Mouse (Mus musculus): ENCODE results near the gene Cacna1c.

Gene Cacna1c

GRCm38 (mm10) chr6:118630006-118630405 is 566.2 kb downstream of the Cacna1c start:
- H3K27me3 ChIP-seq (ENCODE audit: insufficient read depth, low read length) = peaks cover 5% of the 10 kb centered on the region; the same call in 1 of the 2 replicates
- TF ChIP-seq CTCF (conservative IDR thresholded peaks at IDR 0.05; ENCODE audit: low read length) (no peak), POU5F1 (IDR thresholded peaks at IDR 0.05; ENCODE audit: borderline replicate concordance, low read length) (no peak), NANOG (IDR thresholded peaks at IDR 0.05; ENCODE audit: borderline replicate concordance, low read length) (no peak)
- no peaks in the 10 kb centered on the region for H3K9me3 ChIP-seq (ENCODE audit: low read length)
- H3K36me3 ChIP-seq (ENCODE audit: insufficient read depth, low read length) = no peaks in the 10 kb centered on the region
- H3K4me1 ChIP-seq (replicated peaks; ENCODE audit: low read depth, low read length) = peaks cover 3% of the 10 kb centered on the region
- no peak overlapping the region for H3K4me3 ChIP-seq (replicated peaks; ENCODE audit: low read length)

- H3K4me3 ChIP-seq (replicated peaks; ENCODE audit: low read length) = no peak overlapping the region
- H3K4me1 ChIP-seq (replicated peaks; ENCODE audit: low read depth, low read length) = peaks cover 9% of the 10 kb centered on the region
- no peaks in the 10 kb centered on the region for H3K36me3 ChIP-seq (ENCODE audit: insufficient read depth, low read length)
- no peak for TF ChIP-seq NANOG (IDR thresholded peaks at IDR 0.05; ENCODE audit: borderline replicate concordance, low read length)
- TF ChIP-seq POU5F1 (IDR thresholded peaks at IDR 0.05; ENCODE audit: borderline replicate concordance, low read length) = no peak
- TF ChIP-seq CTCF (conservative IDR thresholded peaks at IDR 0.05; ENCODE audit: low read length) = peak; percentile 31
- no peaks in the 10 kb centered on the region for H3K9me3 ChIP-seq (ENCODE audit: low read length)
- no peaks in the 10 kb centered on the region; the same call in 1 of the 2 replicates for H3K27me3 ChIP-seq (ENCODE audit: insufficient read depth, low read length)
Observed at GRCm38 (mm10) chr6:118626246-118626645, 570.0 kb downstream of the Cacna1c start.

- no peak for TF ChIP-seq CTCF (conservative IDR thresholded peaks at IDR 0.05; ENCODE audit: low read length)
- TF ChIP-seq NANOG (IDR thresholded peaks at IDR 0.05; ENCODE audit: borderline replicate concordance, low read length) = no peak
- TF ChIP-seq POU5F1 (IDR thresholded peaks at IDR 0.05; ENCODE audit: borderline replicate concordance, low read length) = no peak
Observed at GRCm38 (mm10) chr6:118623609-118624008, 572.6 kb downstream of the Cacna1c start.

GRCm38 (mm10) chr6:118621866-118622265 is 574.4 kb downstream of the Cacna1c start:
- no peaks in the 10 kb centered on the region for H3K9me3 ChIP-seq (ENCODE audit: low read length)
- peaks cover 9% of the 10 kb centered on the region for H3K4me1 ChIP-seq (replicated peaks; ENCODE audit: low read depth, low read length)
- H3K36me3 ChIP-seq (ENCODE audit: insufficient read depth, low read length) = no peaks in the 10 kb centered on the region
- no peak overlapping the region for H3K4me3 ChIP-seq (replicated peaks; ENCODE audit: low read length)
- TF ChIP-seq POU5F1 (IDR thresholded peaks at IDR 0.05; ENCODE audit: borderline replicate concordance, low read length) (no peak), CTCF (conservative IDR thresholded peaks at IDR 0.05; ENCODE audit: low read length) (no peak), NANOG (IDR thresholded peaks at IDR 0.05; ENCODE audit: borderline replicate concordance, low read length) (no peak)
- no peaks in the 10 kb centered on the region for H3K27me3 ChIP-seq (ENCODE audit: insufficient read depth, low read length)

More at GRCm38 (mm10) chr6:118623609-118624008, 572.6 kb downstream of the Cacna1c start:
- Histone ChIP-seq H3K4me1 (replicated peaks; ENCODE audit: low read depth, low read length) (peaks cover 9% of the 10 kb centered on the region), H3K36me3 (ENCODE audit: insufficient read depth, low read length) (no peaks in the 10 kb centered on the region), H3K27me3 (ENCODE audit: insufficient read depth, low read length) (no peaks in the 10 kb centered on the region; the same call in 1 of the 2 replicates), H3K4me3 (replicated peaks; ENCODE audit: low read length) (no peak overlapping the region), H3K9me3 (ENCODE audit: low read length) (no peaks in the 10 kb centered on the region)

- Histone ChIP-seq H3K36me3 (ENCODE audit: insufficient read depth, low read length) (no peaks in the 10 kb centered on the region), H3K27me3 (ENCODE audit: insufficient read depth, low read length) (no peaks in the 10 kb centered on the region), H3K4me1 (replicated peaks; ENCODE audit: low read depth, low read length) (peaks cover 9% of the 10 kb centered on the region), H3K4me3 (replicated peaks; ENCODE audit: low read length) (no peak overlapping the region), H3K9me3 (ENCODE audit: low read length) (no peaks in the 10 kb centered on the region)
- TF ChIP-seq NANOG (IDR thresholded peaks at IDR 0.05; ENCODE audit: borderline replicate concordance, low read length) (no peak), CTCF (conservative IDR thresholded peaks at IDR 0.05; ENCODE audit: low read length) (no peak), POU5F1 (IDR thresholded peaks at IDR 0.05; ENCODE audit: borderline replicate concordance, low read length) (no peak)
Observed at GRCm38 (mm10) chr6:118621406-118621805, 574.8 kb downstream of the Cacna1c start.

GRCm38 (mm10) chr6:118608906-118609305 is 587.3 kb downstream of the Cacna1c start:
- no peaks in the 10 kb centered on the region for H3K9me3 ChIP-seq (ENCODE audit: low read length)
- H3K36me3 ChIP-seq (ENCODE audit: insufficient read depth, low read length) = no peaks in the 10 kb centered on the region
- H3K4me1 ChIP-seq (replicated peaks; ENCODE audit: low read depth, low read length) = peaks cover 16% of the 10 kb centered on the region
- TF ChIP-seq CTCF (conservative IDR thresholded peaks at IDR 0.05; ENCODE audit: low read length) = no peak
- no peak for TF ChIP-seq NANOG (IDR thresholded peaks at IDR 0.05; ENCODE audit: borderline replicate concordance, low read length)
- no peak for TF ChIP-seq POU5F1 (IDR thresholded peaks at IDR 0.05; ENCODE audit: borderline replicate concordance, low read length)
- no peak overlapping the region for H3K4me3 ChIP-seq (replicated peaks; ENCODE audit: low read length)
- peaks cover 33% of the 10 kb centered on the region for H3K27me3 ChIP-seq (ENCODE audit: insufficient read depth, low read length)

- H3K4me1 ChIP-seq (replicated peaks; ENCODE audit: low read depth, low read length) = peaks cover 15% of the 10 kb centered on the region
- H3K27me3 ChIP-seq (ENCODE audit: insufficient read depth, low read length) = peaks cover 26% of the 10 kb centered on the region
- H3K9me3 ChIP-seq (ENCODE audit: low read length) = peaks cover 19% of the 10 kb centered on the region
- no peak for TF ChIP-seq NANOG (IDR thresholded peaks at IDR 0.05; ENCODE audit: borderline replicate concordance, low read length)
- no peak for TF ChIP-seq POU5F1 (IDR thresholded peaks at IDR 0.05; ENCODE audit: borderline replicate concordance, low read length)
- peak; percentile 54 for TF ChIP-seq CTCF (conservative IDR thresholded peaks at IDR 0.05; ENCODE audit: low read length)
- H3K4me3 ChIP-seq (replicated peaks; ENCODE audit: low read length) = no peak overlapping the region
- H3K36me3 ChIP-seq (ENCODE audit: insufficient read depth, low read length) = no peaks in the 10 kb centered on the region
Observed at GRCm38 (mm10) chr6:118605974-118606373, 590.2 kb downstream of the Cacna1c start.

- Histone ChIP-seq H3K4me1 (replicated peaks; ENCODE audit: low read depth, low read length) (no peaks in the 10 kb centered on the region), H3K9me3 (ENCODE audit: low read length) (peaks cover 19% of the 10 kb centered on the region), H3K27me3 (ENCODE audit: insufficient read depth, low read length) (peaks cover 16% of the 10 kb centered on the region; the same call in 1 of the 2 replicates), H3K4me3 (replicated peaks; ENCODE audit: low read length) (no peak overlapping the region), H3K36me3 (ENCODE audit: insufficient read depth, low read length) (no peaks in the 10 kb centered on the region)
- TF ChIP-seq NANOG (IDR thresholded peaks at IDR 0.05; ENCODE audit: borderline replicate concordance, low read length) (no peak), POU5F1 (IDR thresholded peaks at IDR 0.05; ENCODE audit: borderline replicate concordance, low read length) (no peak), CTCF (conservative IDR thresholded peaks at IDR 0.05; ENCODE audit: low read length) (no peak)
Observed at GRCm38 (mm10) chr6:118603825-118604224, 592.4 kb downstream of the Cacna1c start.

- no peak for TF ChIP-seq CTCF (conservative IDR thresholded peaks at IDR 0.05; ENCODE audit: low read length)
- TF ChIP-seq NANOG (IDR thresholded peaks at IDR 0.05; ENCODE audit: borderline replicate concordance, low read length) = no peak
- TF ChIP-seq POU5F1 (IDR thresholded peaks at IDR 0.05; ENCODE audit: borderline replicate concordance, low read length) = no peak
- Histone ChIP-seq H3K4me3 (replicated peaks; ENCODE audit: low read length) (no peak overlapping the region), H3K9me3 (ENCODE audit: low read length) (no peaks in the 10 kb centered on the region), H3K27me3 (ENCODE audit: insufficient read depth, low read length) (peaks cover 48% of the 10 kb centered on the region), H3K4me1 (replicated peaks; ENCODE audit: low read depth, low read length) (peaks cover 41% of the 10 kb centered on the region), H3K36me3 (ENCODE audit: insufficient read depth, low read length) (no peaks in the 10 kb centered on the region)
Observed at GRCm38 (mm10) chr6:118595681-118596055, 600.5 kb downstream of the Cacna1c start.
